Mouse (Mus musculus): ENCODE results near the gene Arhgap8.

- TF ChIP-seq CTCF (IDR thresholded peaks at IDR 0.05; ENCODE audit: borderline replicate concordance, control insufficient read depth, extremely low read depth, insufficient read depth, low read length, poor library complexity) (no peak), POLR2A (IDR thresholded peaks at IDR 0.05; ENCODE audit: control insufficient read depth, extremely low read depth, insufficient read depth, low read length, poor library complexity) (no peak)
These were observed 22.2 kb upstream of the Arhgap8 start for GRCm38 (mm10) chr15:84697611-84698011.

Data from thymus, adult 2 months (tissue).